Mouse (Mus musculus): ENCODE results near the gene Iqsec1.

Gene Iqsec1

GRCm38 (mm10) chr6:90607196-90607595, 381.3 kb downstream of the Iqsec1 start:
- DNase-seq: peak in 1 of 2 experiments; percentile 31

DNA sequence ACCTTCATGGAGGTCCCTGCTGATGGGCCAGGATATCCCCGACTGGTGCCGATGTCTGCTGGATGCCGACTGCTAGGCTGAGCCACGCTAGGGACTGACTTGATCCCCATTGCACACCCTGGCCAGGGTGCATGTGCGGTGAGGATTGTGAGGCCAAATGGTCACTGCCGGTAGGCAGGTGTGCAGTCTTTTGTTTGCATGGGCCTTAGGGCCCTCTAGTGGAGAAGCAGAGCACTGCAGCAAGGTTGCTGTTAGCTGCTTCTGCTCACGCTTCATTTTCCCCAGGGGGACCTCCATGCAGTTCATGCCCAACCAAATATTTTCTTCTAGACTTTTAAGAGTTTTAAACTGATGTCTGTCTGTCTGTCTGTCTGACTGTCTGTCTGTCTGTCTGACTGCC, 381.9 kb downstream of the Iqsec1 start:
- peak; percentile 32 to 38 for DNase-seq
